In the genomic region with DNA sequence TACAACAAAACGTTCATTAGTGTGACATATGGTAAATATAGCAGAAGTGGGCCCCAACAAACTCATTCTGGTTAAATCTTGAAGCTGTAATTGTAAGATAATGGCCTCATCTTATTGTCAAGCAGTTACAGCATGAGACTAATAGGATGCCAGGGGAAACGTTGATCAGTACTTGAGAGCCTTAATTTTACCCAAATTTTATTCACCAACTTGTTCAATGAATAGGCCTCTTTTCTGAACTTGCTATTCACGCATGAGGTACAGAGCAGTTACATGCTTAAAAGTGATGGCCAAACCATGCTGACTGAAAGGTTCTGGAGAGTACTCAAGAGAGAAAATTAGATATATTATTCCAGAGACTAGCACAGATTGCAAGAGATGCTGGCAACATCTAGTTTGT, we compare ENCODE assay signal across 18 mouse cellular contexts.
"Had no signal": no experiment of that assay in that cellular context is flagged by ENCODE, and none has a peak within 500 bp of the region (broad histone marks: within the 10 kb centered on the region; RNA-seq: fewer than 3 reads in every experiment).

No protein-coding gene starts in this region.

- ATAC-seq: midbrain, embryonic 13.5 days; midbrain, embryonic 16.5 days had no signal

- H3K9ac ChIP-seq: lung, embryonic 14.5 days; midbrain, embryonic 13.5 days; neural tube, embryonic 13.5 days; neural tube, embryonic 15.5 days had no signal

- H3K9me3 ChIP-seq: midbrain, embryonic 10.5 days; midbrain, embryonic 13.5 days; neural tube, embryonic 13.5 days; neural tube, embryonic 15.5 days had no signal

- H3K4me2 ChIP-seq: lung, embryonic 14.5 days; midbrain, embryonic 13.5 days; neural tube, embryonic 13.5 days; neural tube, embryonic 15.5 days had no signal

- H3K4me1 ChIP-seq: midbrain, embryonic 10.5 days; midbrain, embryonic 13.5 days; neural tube, embryonic 13.5 days; neural tube, embryonic 15.5 days had no signal

- H3K27me3 ChIP-seq: midbrain, embryonic 13.5 days; neural tube, embryonic 13.5 days; neural tube, embryonic 15.5 days had no signal

- DNase-seq: lung, adult 18-20 months; lung, postnatal 10 days; lung, postnatal 4 days; retina, postnatal 1 day; right cerebral cortex, adult 18-20 months; right cerebral cortex, postnatal 25 days; right cerebral cortex, postnatal 4 days; spleen, adult 18-20 months; thymus, adult 18-20 months; thymus, postnatal 14 days; thymus, postnatal 36 days had no signal

- H3K27ac ChIP-seq: midbrain, embryonic 10.5 days; midbrain, embryonic 13.5 days; neural tube, embryonic 13.5 days; neural tube, embryonic 15.5 days had no signal

- H3K36me3 ChIP-seq: midbrain, embryonic 10.5 days; midbrain, embryonic 13.5 days; neural tube, embryonic 13.5 days; neural tube, embryonic 15.5 days had no signal

- H3K4me3 ChIP-seq: midbrain, embryonic 10.5 days; midbrain, embryonic 13.5 days; myocyte; neural tube, embryonic 13.5 days; neural tube, embryonic 15.5 days had no signal
